ENCODE assay signal across 1 mouse cellular context in the genomic region with DNA sequence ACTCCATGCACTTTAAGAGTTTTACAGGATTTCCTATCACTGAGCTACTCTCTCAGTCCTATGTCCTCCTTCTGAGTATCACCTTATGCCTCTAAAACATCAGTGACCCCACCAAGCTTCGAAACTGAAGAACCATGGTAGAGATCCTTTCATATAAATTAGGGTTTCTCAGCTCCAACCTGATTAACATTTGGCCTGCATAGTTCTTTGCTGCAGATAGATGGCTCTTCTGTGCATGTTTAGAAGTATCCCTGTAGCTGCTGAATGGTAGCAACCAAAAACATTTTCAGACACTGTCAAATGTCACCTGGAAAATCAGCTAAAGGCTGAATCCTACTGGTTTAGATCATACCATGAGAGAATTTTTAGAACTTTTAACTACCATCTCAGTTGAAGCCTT.
TF ChIP-seq lines count a peak whose summit lies in the region.

No protein-coding gene starts in this region.

TF ChIP-seq in MEL, 35 proteins besides CTCF, POLR2A, EP300 and RAD21:
- TF ChIP-seq MYB (IDR thresholded peaks at IDR 0.05; ENCODE audit: low read depth, low read length) (no peak), MEF2A (IDR thresholded peaks at IDR 0.05; ENCODE audit: extremely low read depth, insufficient replicate concordance, low read depth, low read length, poor library complexity, severe bottlenecking) (no peak), USF2 (IDR thresholded peaks at IDR 0.05; ENCODE audit: borderline replicate concordance in 1 of 2, insufficient read depth in 1 of 2, low read depth in 1 of 2, low read length in 2 of 2) (no peak), USF1 (IDR thresholded peaks at IDR 0.05; ENCODE audit: low read depth, low read length) (no peak), E2F4 (IDR thresholded peaks at IDR 0.05; ENCODE audit: borderline replicate concordance, low read depth, low read length) (no peak), GABPA (IDR thresholded peaks at IDR 0.05; ENCODE audit: low read depth, low read length) (no peak)
